Mouse (Mus musculus) left cerebral cortex, postnatal 14 days (tissue): ENCODE data around the gene Tmem110. TPM values are rescaled to one million over a fixed set of nuclear protein-coding genes. Genes with fewer than 3 reads are reported as not detected.

Source experiments
- total RNA-seq, 2 experiments: library from RNA; stranded (reverse); gene quantifications; 2 replicates each; pipeline ENCODE4 v1.2.3; 2021

Tmem110 gene
- total RNA-seq, 2 experiments from 2014 or later: 21.0 to 22.1 TPM

Other genes starting within 250 kb of the Tmem110 start
- 10 to 100 TPM; 12.5 to 15.7 TPM for gene Prkcd, start 199.4 kb upstream of the Tmem110 start, total RNA-seq
- gene Rft1, start 171.2 kb upstream of the Tmem110 start, total RNA-seq: 10 to 100 TPM; 11.0 to 12.4 TPM
- gene Sfmbt1, start 110.7 kb upstream of the Tmem110 start, total RNA-seq: 10 to 100 TPM; 26.0 to 29.9 TPM
- 1 to 10 TPM; 3.9 to 5.1 TPM for gene Mustn1, start 53.6 kb downstream of the Tmem110 start, total RNA-seq
- not detected for gene Itih4, start 60.9 kb downstream of the Tmem110 start, total RNA-seq
- 10 to 100 TPM in 1 of 2 experiments, 1 to 10 TPM in 1; 8.1 to 12.0 TPM for gene Itih3, start 98.2 kb downstream of the Tmem110 start, total RNA-seq
- gene Itih1, start 117.7 kb downstream of the Tmem110 start, total RNA-seq: not detected
- 10 to 100 TPM; 14.0 to 14.1 TPM for gene Nek4, start 125.8 kb downstream of the Tmem110 start, total RNA-seq
- 10 to 100 TPM; 27.2 to 30.7 TPM for gene Glt8d1, start 175.8 kb downstream of the Tmem110 start, total RNA-seq
- gene Spcs1, start 176.1 kb downstream of the Tmem110 start, total RNA-seq: 100 to 1,000 TPM; 171 to 175 TPM
- gene Pbrm1, start 193.5 kb downstream of the Tmem110 start, total RNA-seq: 10 to 100 TPM; 50.7 to 53.6 TPM
- gene Gnl3, start 193.6 kb downstream of the Tmem110 start, total RNA-seq: 10 to 100 TPM; 44.4 to 45.4 TPM